Comparison of ENCODE assay signal across 7 mouse cellular contexts in the genomic region with DNA sequence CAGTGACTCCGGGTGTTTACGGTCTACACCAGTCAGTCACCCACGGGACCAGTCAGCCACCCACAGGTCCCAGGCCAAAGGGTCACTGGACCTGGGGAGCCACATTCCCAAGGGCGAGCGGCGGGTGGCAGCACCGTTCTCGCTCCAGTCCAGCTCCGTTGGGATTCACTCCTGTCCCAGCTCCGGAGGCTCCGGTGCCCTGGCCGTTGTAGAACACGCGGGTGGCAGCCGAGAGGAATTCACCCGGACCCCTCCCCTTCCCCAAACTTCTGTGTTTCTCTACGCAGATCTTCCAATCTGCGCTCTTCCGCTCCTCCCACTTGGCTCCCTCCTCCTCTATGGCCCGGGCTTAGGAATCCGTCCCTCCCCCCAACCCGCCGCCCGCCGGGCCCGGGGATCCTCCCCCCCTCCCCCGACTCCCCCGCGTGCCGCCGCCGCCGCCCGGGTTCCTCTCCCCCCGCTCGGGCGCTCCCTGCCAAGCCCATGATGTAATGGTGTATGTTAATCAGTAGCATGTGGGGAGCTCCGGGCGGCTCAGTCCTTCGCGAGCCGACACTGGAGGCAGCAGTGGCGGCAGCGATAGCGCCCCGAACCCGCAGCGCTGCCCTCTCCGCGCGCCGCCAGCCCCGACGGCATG. TPM values are rescaled to one million over a fixed set of nuclear protein-coding genes. Genes with fewer than 3 reads are reported as not detected.
DNase-seq lines count a peak whose midpoint lies in the region; ATAC-seq lines count a peak whose summit lies in the region.

A gene (plus strand): TSS at position 424 of the 637 bp plus-strand sequence.

- intact Hi-C loops in left cerebral cortex, postnatal 4 days (cut with DNase I), result loop anchor here (2.0 to 10.0 kb wide), 4 partner anchors 92 to 375 kb away; no protein-coding TSS in a partner anchor

- no peaks in the 10 kb centered on the region for H3K27me3 ChIP-seq in embryonic facial prominence, embryonic 11.5 days (ENCODE audit: control insufficient read depth, insufficient read depth, low read length)
- H3K27me3 ChIP-seq in intestine, embryonic 16.5 days (replicated peaks; ENCODE audit: control insufficient read depth, insufficient read depth, low read length), result peaks cover 4% of the 10 kb centered on the region; the same call in 1 of the 2 replicates

- peak within 1 kb of the TSS; percentile 83 for H3K27ac ChIP-seq in embryonic facial prominence, embryonic 11.5 days (replicated peaks; ENCODE audit: low read depth, low read length)
- H3K27ac ChIP-seq in intestine, embryonic 16.5 days (ENCODE audit: low read length), result peak within 1 kb of the TSS; percentile 89

- peak; percentile 87 for DNase-seq in adrenal gland, postnatal 10 days
- peak; percentile 91 for DNase-seq in embryonic facial prominence, embryonic 11.5 days (ENCODE audit: low spot score)
- peak; percentile 66 for DNase-seq in left cerebral cortex, postnatal 4 days
- DNase-seq in mesoderm, embryonic 11.5 days (ENCODE audit: low read depth, low spot score), result peak; percentile 90
- peak; percentile 86 for DNase-seq in skeletal muscle tissue, adult 2 months (ENCODE audit: low read depth, low spot score)

- H3K9me3 ChIP-seq in embryonic facial prominence, embryonic 11.5 days (replicated peaks; ENCODE audit: control insufficient read depth, low read length), result no peaks in the 10 kb centered on the region
- H3K9me3 ChIP-seq in intestine, embryonic 16.5 days (ENCODE audit: control insufficient read depth, low read length), result no peaks in the 10 kb centered on the region

- H3K9ac ChIP-seq in embryonic facial prominence, embryonic 11.5 days (replicated peaks; ENCODE audit: low read length), result peak within 1 kb of the TSS; percentile 80
- H3K9ac ChIP-seq in intestine, embryonic 16.5 days (ENCODE audit: low read depth, low read length), result peak within 1 kb of the TSS; percentile 88

- H3K4me3 ChIP-seq in embryonic facial prominence, embryonic 11.5 days (ENCODE audit: low read depth, low read length), result peak within 1 kb of the TSS; percentile 73
- peak within 1 kb of the TSS; percentile 70 for H3K4me3 ChIP-seq in intestine, embryonic 16.5 days (ENCODE audit: low read length)

- H3K4me1 ChIP-seq in embryonic facial prominence, embryonic 11.5 days (ENCODE audit: control insufficient read depth, insufficient read depth, low read length), result peaks cover 7% of the 10 kb centered on the region; the same call in 1 of the 2 replicates
- peaks cover 19% of the 10 kb centered on the region for H3K4me1 ChIP-seq in intestine, embryonic 16.5 days (ENCODE audit: control insufficient read depth, insufficient read depth, low read length)

- ATAC-seq in embryonic facial prominence, embryonic 11.5 days (replicated peaks; ENCODE audit: insufficient number of reproducible peaks, low FRiP score, low TSS enrichment, low read depth), result peak; percentile 70
- ATAC-seq in granulocyte monocyte progenitor cell, adult 5-6 weeks (replicated peaks; ENCODE audit: poor library complexity, severe bottlenecking), result peak; percentile 49
- ATAC-seq in intestine, embryonic 16.5 days, result peak; percentile 78

- peak within 1 kb of the TSS; percentile 96 for H3K4me2 ChIP-seq in embryonic facial prominence, embryonic 11.5 days (ENCODE audit: low read depth, low read length)
- H3K4me2 ChIP-seq in intestine, embryonic 16.5 days (ENCODE audit: low read depth, low read length), result peak within 1 kb of the TSS; percentile 99

- no peaks in the 10 kb centered on the region for H3K36me3 ChIP-seq in embryonic facial prominence, embryonic 11.5 days (replicated peaks; ENCODE audit: control insufficient read depth, insufficient read depth, low read depth, low read length)
- no peaks in the 10 kb centered on the region for H3K36me3 ChIP-seq in intestine, embryonic 16.5 days (ENCODE audit: control insufficient read depth, insufficient read depth, low read length)

- WGBS in embryonic facial prominence, embryonic 11.5 days, result under 1% methylated on average over 36 of the region's 54 CpGs
- WGBS in intestine, embryonic 16.5 days, result 1% methylated on average over 53 of the region's 54 CpGs

RNA-seq across cellular contexts. Expression of the gene that starts here (rescaled TPM):
- 10 to 100 TPM; 14.3 to 18.6 TPM for total RNA-seq in adrenal gland, postnatal 10 days (2021)
- polyA plus RNA-seq in embryonic facial prominence, embryonic 11.5 days (2014; fragmentation: Nextera tagmentation; extraction: Ambion mirVana), result 3.5 and 3.6 TPM in 2 replicates
- total RNA-seq in granulocyte monocyte progenitor cell, adult 5-6 weeks (2014; fragmentation: Nextera tagmentation), result not detected in 2 replicates
- not detected in 2 replicates for total RNA-seq in granulocyte monocyte progenitor cell, adult 5-6 weeks (2017)
- polyA plus RNA-seq in intestine, embryonic 16.5 days (2015; fragmentation: Nextera tagmentation; extraction: Ambion mirVana), result 4.2 and 4.7 TPM in 2 replicates
- total RNA-seq in left cerebral cortex, postnatal 4 days (2021), result 10 to 100 TPM; 12.2 to 13.4 TPM

Comparison
In these comparisons a context has a peak if more than half of its experiments do, and no peak if none do; other contexts are left out.
1. Peak in every context shown above with its lines: DNase-seq, ATAC-seq, H3K4me3 ChIP-seq and H3K27ac ChIP-seq.
2. RNA of the gene that starts here (total RNA-seq): 14.3 to 18.6 TPM in adrenal gland, postnatal 10 days and 12.2 to 13.4 TPM in left cerebral cortex, postnatal 4 days; not detected in granulocyte monocyte progenitor cell, adult 5-6 weeks; every median in the first group is over 10 times any median in the second.
3. Peak in ATAC-seq in granulocyte monocyte progenitor cell, adult 5-6 weeks; RNA of the gene not detected or under 1 TPM.